Mouse (Mus musculus) ES-Bruce4 (cell line): ENCODE data around the gene 1700001P01Rik.
A peak's percentile ranks its signal among the peaks of the same experiment; 100 is the strongest.

Experiments
- CTCF ChIP-seq: IDR thresholded peaks from one replicate; pipeline ENCODE4 v1.8.1; 2011; ENCODE audit warnings: low read depth, low read length
- EP300 ChIP-seq: IDR thresholded peaks from 2 replicates; pipeline ENCODE4 v1.6.1; 2011; ENCODE audit warnings: low read depth, low read length; ENCODE audit not compliant: insufficient read depth
- POLR2A ChIP-seq: IDR thresholded peaks from one replicate; pipeline ENCODE4 v1.8.1; 2011; ENCODE audit warnings: low read length; ENCODE audit not compliant: insufficient read depth

DNA sequence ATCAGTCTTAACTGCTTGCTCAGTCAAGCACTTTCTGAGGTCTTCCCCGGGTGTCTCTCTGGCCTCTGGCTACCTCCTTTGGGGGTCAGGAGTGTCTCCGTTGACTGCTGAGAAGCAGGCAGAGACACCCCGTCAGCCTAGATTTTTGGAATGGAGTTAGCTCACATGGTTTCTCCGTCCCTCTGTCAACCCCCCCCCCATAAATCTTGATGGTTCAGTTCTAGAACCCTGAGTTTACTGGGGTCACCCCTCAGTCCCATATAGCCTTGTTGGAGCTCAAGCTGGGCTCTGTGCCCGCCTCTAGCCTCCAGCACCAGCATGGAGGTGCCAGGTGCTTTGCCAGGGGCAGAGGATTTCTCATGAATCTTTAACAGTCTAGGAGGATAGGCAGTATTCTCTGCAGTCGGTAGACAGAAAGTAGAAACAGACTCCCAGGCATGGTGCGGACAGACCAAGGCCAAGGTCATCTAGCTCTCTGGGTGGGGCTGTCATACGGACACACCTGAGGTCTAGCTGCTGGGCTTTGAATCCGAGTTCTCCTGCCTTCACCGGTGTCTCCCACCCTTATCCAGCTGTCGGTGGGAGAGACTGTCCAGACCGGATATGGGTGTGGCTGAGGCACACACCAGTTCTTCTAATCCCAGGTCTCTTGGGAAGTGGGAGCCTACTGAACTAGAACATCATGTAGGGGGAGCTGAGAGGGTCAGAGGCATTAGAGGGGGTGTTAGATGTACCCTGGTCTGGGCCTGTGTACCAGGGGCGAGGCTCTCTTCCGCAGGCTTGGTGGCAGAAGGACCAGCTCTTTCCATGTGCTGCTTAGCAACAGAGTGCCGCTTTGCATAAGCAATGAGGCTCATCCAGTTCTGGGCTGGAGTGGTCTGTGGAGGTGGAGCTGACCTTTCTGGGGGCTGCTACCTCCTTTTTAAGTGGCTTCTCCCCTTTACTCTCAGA, 30.2 kb upstream of the 1700001P01Rik start:
- TF ChIP-seq POLR2A (no peak), CTCF (no peak), EP300 (peak; percentile 97)
